Mouse (Mus musculus) liver, postnatal 0 days (tissue): ENCODE data around the gene Sp1.
A peak's percentile ranks its signal among the peaks of the same experiment; 100 is the strongest.

Experiments used
- CTCF ChIP-seq: sonication (generic); IDR thresholded peaks from 2 replicates; pipeline ENCODE4 v1.5.1; 2016; ENCODE audit warnings: antibody characterized with exemption, low read depth
- EP300 ChIP-seq: IDR thresholded peaks from 2 replicates; pipeline ENCODE4 v1.6.1; 2016; ENCODE audit warnings: antibody characterized with exemption, low read depth, mild to moderate bottlenecking

- TF ChIP-seq CTCF = no peak
- peak; percentile 23 for TF ChIP-seq EP300
These were observed 10.9 kb upstream of the Sp1 start for GRCm38 (mm10) chr15:102395061-102395460.
